Mouse (Mus musculus): Measurements from ENCODE around the gene Cyp27b1.
A peak's percentile ranks its signal among the peaks of the same experiment; 100 is the strongest.

The Cyp27b1 gene

GRCm38 (mm10) chr10:127047954-127048353 lies at the start of gene Cyp27b1:
Cyp27b1 (plus strand) TSS chr10:127048250.
- no peak for DNase-seq

GRCm38 (mm10) chr10:127000529-127000928 lies 47.5 kb upstream of the Cyp27b1 start, which contains the start of gene Avil:
Avil (plus strand) TSS chr10:127000709.
- no peak for DNase-seq

- no peak for DNase-seq
Observed at GRCm38 (mm10) chr10:127001297-127001696, 46.8 kb upstream of the Cyp27b1 start.

GRCm38 (mm10) chr10:127002056-127002455 lies 46.0 kb upstream of the Cyp27b1 start:
- no peak for DNase-seq

GRCm38 (mm10) chr10:127002765-127003164 lies 45.3 kb upstream of the Cyp27b1 start:
- DNase-seq: no peak

GRCm38 (mm10) chr10:127003334-127003733 lies 44.7 kb upstream of the Cyp27b1 start:
- DNase-seq: no peak

GRCm38 (mm10) chr10:127003806-127004205 lies 44.2 kb upstream of the Cyp27b1 start:
- DNase-seq: no peak

GRCm38 (mm10) chr10:127016488-127016887 lies 31.6 kb upstream of the Cyp27b1 start:
- no peak for DNase-seq

GRCm38 (mm10) chr10:127017071-127017470 lies 31.0 kb upstream of the Cyp27b1 start:
- no peak for DNase-seq

GRCm38 (mm10) chr10:127018422-127018821 lies 29.6 kb upstream of the Cyp27b1 start:
- no peak for DNase-seq

- DNase-seq: peak; percentile 92
Observed at GRCm38 (mm10) chr10:127030336-127031296, 17.4 kb upstream of the Cyp27b1 start, which contains the start of gene Tsfm. Tsfm (minus strand) TSS chr10:127030840.

- DNase-seq: no peak
Observed at GRCm38 (mm10) chr10:127033301-127033741, 14.7 kb upstream of the Cyp27b1 start.

GRCm38 (mm10) chr10:127036273-127036672 lies 11.8 kb upstream of the Cyp27b1 start:
- no peak for DNase-seq

GRCm38 (mm10) chr10:127037641-127038040 lies 10.4 kb upstream of the Cyp27b1 start:
- DNase-seq: no peak

- no peak for DNase-seq
Observed at GRCm38 (mm10) chr10:127040569-127041214, 7.4 kb upstream of the Cyp27b1 start.

GRCm38 (mm10) chr10:127041274-127041766 lies 6.7 kb upstream of the Cyp27b1 start, which contains the start of the genes Mettl1 and Eef1akmt3:
Mettl1 (plus strand) TSS chr10:127041414.
Eef1akmt3 (minus strand) TSS chr10:127041513.
- peak; percentile 21 for DNase-seq

- DNase-seq: peak; percentile 81
Observed at GRCm38 (mm10) chr10:127041774-127042338, 6.2 kb upstream of the Cyp27b1 start.

- DNase-seq: no peak
Observed at GRCm38 (mm10) chr10:127042468-127043115, 5.5 kb upstream of the Cyp27b1 start.

GRCm38 (mm10) chr10:127043187-127043586 lies 4.9 kb upstream of the Cyp27b1 start:
- no peak for DNase-seq

GRCm38 (mm10) chr10:127048608-127049394 lies 751 bp downstream of the Cyp27b1 start:
- no peak for DNase-seq

GRCm38 (mm10) chr10:127049395-127050118 lies 1.5 kb downstream of the Cyp27b1 start:
- DNase-seq: no peak
